Mouse (Mus musculus) heart, embryonic 14.5 days (tissue): ENCODE measurements around the gene Bfsp2. TPM values are rescaled to one million over a fixed set of nuclear protein-coding genes. Genes with fewer than 3 reads are reported as not detected.
A peak's percentile ranks its signal among the peaks of the same experiment; 100 is the strongest.

ENCODE experiments used
- ATAC-seq: fragments of 200-750 bp; cut with Nextera tagmentation; 2 replicates; pipeline ENCODE4 v1.8.0; 2017; ENCODE audit warnings: low read depth, moderate TSS enrichment; ENCODE audit not compliant: insufficient number of reproducible peaks, insufficient read depth, low FRiP score
- H3K27ac ChIP-seq, 2 experiments: fragments of 200-500 bp in 1 of 2; fragments of 300-500 bp in 1 of 2; sonication (generic) in 1 of 2; replicated peaks in 1 of 2; 2 replicates each; pipeline ENCODE4 v1.5.1; 2012 to 2014; ENCODE audit warnings: low read depth in 2 of 2, low read length in 2 of 2, control low read depth in 1 of 2, mild to moderate bottlenecking in 1 of 2, mixed read lengths in 1 of 2; ENCODE audit not compliant: control insufficient read depth in 1 of 2, insufficient read depth in 1 of 2
- H3K27me3 ChIP-seq: fragments of 300-500 bp; sonication (generic); 2 replicates; pipeline ENCODE4 v1.6.1; 2014; ENCODE audit warnings: mild to moderate bottlenecking, low read length, control low read depth; ENCODE audit not compliant: control insufficient read depth, insufficient read depth
- H3K36me3 ChIP-seq: fragments of 300-500 bp; sonication (generic); 2 replicates; pipeline ENCODE4 v1.6.1; 2014; ENCODE audit warnings: mild to moderate bottlenecking, control low read depth, low read length, mixed read lengths; ENCODE audit not compliant: control insufficient read depth, insufficient read depth
- H3K4me1 ChIP-seq, 2 experiments: fragments of 200-500 bp in 1 of 2; fragments of 300-500 bp in 1 of 2; sonication (generic) in 1 of 2; 2 replicates each; pipeline ENCODE4 v1.6.1; 2012 to 2014; ENCODE audit warnings: low read length in 2 of 2, control low read depth in 1 of 2, mixed read lengths in 1 of 2; ENCODE audit not compliant: control insufficient read depth in 2 of 2, insufficient read depth in 2 of 2
- H3K4me2 ChIP-seq: fragments of 300-500 bp; sonication (generic); 2 replicates; pipeline ENCODE4 v1.6.1; 2014; ENCODE audit warnings: mild to moderate bottlenecking, low read length
- H3K4me3 ChIP-seq, 2 experiments: fragments of 200-500 bp in 1 of 2; fragments of 300-500 bp in 1 of 2; sonication (generic) in 1 of 2; 2 replicates each; pipeline ENCODE4 v1.5.1; 2012 to 2014; ENCODE audit warnings: low read length in 2 of 2, mild to moderate bottlenecking in 2 of 2, control low read depth in 1 of 2, low read depth in 1 of 2, moderate library complexity in 1 of 2; ENCODE audit not compliant: control insufficient read depth in 1 of 2, insufficient read depth in 1 of 2
- H3K9ac ChIP-seq: fragments of 300-500 bp; sonication (generic); 2 replicates; pipeline ENCODE4 v1.6.1; 2014; ENCODE audit warnings: mild to moderate bottlenecking, low read length
- H3K9me3 ChIP-seq: fragments of 300-500 bp; sonication (generic); 2 replicates; pipeline ENCODE4 v1.6.1; 2016; ENCODE audit warnings: low read length, control low read depth; ENCODE audit not compliant: control insufficient read depth
- WGBS: fragments of 180-500 bp; shearing (Covaris S2); extraction: QIAGEN DNeasy Blood & Tissue Kit; methylation state at CpG from one replicate; pipeline ENCODE4 v1.1.7; 2014; 5-methylcytosine and 5-hydroxymethylcytosine counted together
- polyA plus RNA-seq: library from polyadenylated mRNA; unstranded; fragments of >200 nt; fragmentation: Nextera tagmentation; extraction: Ambion mirVana; gene quantifications from 2 replicates; pipeline ENCODE4 v1.2.1, GENCODE M21; 2014

Gene Bfsp2
- polyA plus RNA-seq, 1 experiment from 2014 or later: 0.70 TPM

DNA sequence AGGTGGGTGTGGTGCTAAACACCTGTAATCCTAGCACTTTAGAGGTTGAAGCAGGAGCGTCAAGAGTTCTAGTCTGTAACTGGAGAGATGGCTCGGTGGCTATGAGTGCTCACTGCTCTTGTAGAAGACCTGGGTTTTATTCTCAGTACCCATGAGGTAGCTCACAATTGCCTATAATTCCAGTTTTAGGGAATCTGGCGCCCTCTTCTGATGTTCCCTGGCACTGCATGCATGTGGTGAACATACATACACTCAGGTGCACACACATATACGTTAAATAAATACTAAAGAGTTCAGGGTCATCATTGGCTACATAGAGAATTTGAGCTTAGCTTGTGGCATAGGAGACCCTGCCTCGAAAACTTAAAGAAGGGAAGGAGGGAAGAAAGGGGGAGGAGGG lies 35.6 kb downstream of the Bfsp2 start:
- Histone ChIP-seq H3K9me3 (no peaks in the 10 kb centered on the region; the same call in 1 of the 2 replicates), H3K9ac (no peak overlapping the region), H3K27ac (no peak overlapping the region), H3K4me2 (no peak overlapping the region), H3K27me3 (no peaks in the 10 kb centered on the region), H3K36me3 (no peaks in the 10 kb centered on the region), H3K4me3 (no peak overlapping the region), H3K4me1 (peaks cover 23 to 34% of the 10 kb centered on the region in 2 experiments)
- WGBS: 84% methylated on average over 5 of the region's 5 CpGs
- no peak for ATAC-seq

DNA sequence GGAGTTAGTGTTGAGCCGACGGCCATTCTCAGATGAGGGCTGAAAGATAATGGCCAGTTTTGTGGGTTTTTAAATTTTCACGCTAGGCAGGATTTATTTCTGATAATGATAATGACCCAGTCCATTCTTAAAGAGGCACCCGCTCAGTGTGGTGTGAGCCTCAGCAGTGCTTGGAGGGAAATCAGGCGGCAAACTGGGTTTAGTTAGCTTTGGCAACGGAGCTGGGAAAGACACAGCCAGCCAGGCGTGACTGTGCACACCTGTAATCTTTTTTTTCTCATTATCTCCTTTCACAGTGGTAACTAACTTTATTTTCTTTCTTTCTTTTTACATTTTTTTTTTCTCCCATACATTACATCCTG lies 36.4 kb downstream of the Bfsp2 start:
- Histone ChIP-seq H3K27me3 (no peaks in the 10 kb centered on the region), H3K4me2 (no peak overlapping the region), H3K9me3 (no peaks in the 10 kb centered on the region; the same call in 1 of the 2 replicates), H3K27ac (peak overlapping the region; percentile 44 to 59; a peak in 3 of 4 replicates), H3K9ac (peak overlapping the region; percentile 31; the same call in 1 of the 2 replicates), H3K36me3 (no peaks in the 10 kb centered on the region), H3K4me3 (no peak overlapping the region), H3K4me1 (peaks cover 23 to 40% of the 10 kb centered on the region in 2 experiments)
- 57% methylated on average over 7 of the region's 7 CpGs for WGBS
- ATAC-seq: no peak

- WGBS: 39% methylated on average over 13 of the region's 13 CpGs
- H3K9me3 ChIP-seq: no peaks in the 10 kb centered on the region; the same call in 1 of the 2 replicates
- peak overlapping the region; percentile 44 to 59 for H3K27ac ChIP-seq
- H3K4me3 ChIP-seq: no peak overlapping the region
- peak overlapping the region; percentile 31 for H3K9ac ChIP-seq
- no peaks in the 10 kb centered on the region for H3K27me3 ChIP-seq
- H3K36me3 ChIP-seq: no peaks in the 10 kb centered on the region
- no peak for ATAC-seq
- no peak overlapping the region for H3K4me2 ChIP-seq
- H3K4me1 ChIP-seq: peaks cover 28 to 45% of the 10 kb centered on the region in 2 experiments
Observed at GRCm38 (mm10) chr9:103443121-103443823, 36.9 kb downstream of the Bfsp2 start.

- H3K4me1 ChIP-seq: peaks cover 43 to 63% of the 10 kb centered on the region in 2 experiments
- H3K27ac ChIP-seq: peak overlapping the region; percentile 20 to 70; a peak in 3 of 4 replicates
- 15% methylated on average over 3 of the region's 3 CpGs for WGBS
- no peaks in the 10 kb centered on the region; the same call in 1 of the 2 replicates for H3K9me3 ChIP-seq
- H3K36me3 ChIP-seq: no peaks in the 10 kb centered on the region
- ATAC-seq: peak; percentile 14; the same call in 1 of the 2 replicates
- no peaks in the 10 kb centered on the region for H3K27me3 ChIP-seq
- no peak overlapping the region for H3K9ac ChIP-seq
- no peak overlapping the region for H3K4me3 ChIP-seq
- H3K4me2 ChIP-seq: peak overlapping the region; percentile 30
Observed at GRCm38 (mm10) chr9:103440597-103440996, 39.6 kb downstream of the Bfsp2 start.

GRCm38 (mm10) chr9:103437104-103437503 lies 43.1 kb downstream of the Bfsp2 start:
- Histone ChIP-seq H3K27me3 (no peaks in the 10 kb centered on the region), H3K4me3 (no peak overlapping the region), H3K9ac (no peak overlapping the region), H3K27ac (no peak overlapping the region), H3K4me2 (no peak overlapping the region), H3K9me3 (no peaks in the 10 kb centered on the region), H3K4me1 (peaks cover 41 to 70% of the 10 kb centered on the region in 2 experiments), H3K36me3 (no peaks in the 10 kb centered on the region)
- ATAC-seq: no peak
- WGBS: 53% methylated on average over 5 of the region's 5 CpGs

GRCm38 (mm10) chr9:103434116-103434515 lies 46.1 kb downstream of the Bfsp2 start:
- H3K4me3 ChIP-seq: no peak overlapping the region
- H3K9ac ChIP-seq: no peak overlapping the region
- peak; percentile 11; the same call in 1 of the 2 replicates for ATAC-seq
- no peaks in the 10 kb centered on the region for H3K36me3 ChIP-seq
- H3K27me3 ChIP-seq: no peaks in the 10 kb centered on the region
- 47% methylated on average over 4 of the region's 4 CpGs for WGBS
- no peak overlapping the region for H3K4me2 ChIP-seq
- 0 out of 4 replicates have a peak overlapping the region, but pooled peaks of 1 of the 2 experiments have one; percentile 38 for H3K27ac ChIP-seq
- H3K4me1 ChIP-seq: peaks cover 39 to 66% of the 10 kb centered on the region in 2 experiments
- H3K9me3 ChIP-seq: no peaks in the 10 kb centered on the region

- Histone ChIP-seq H3K9me3 (no peaks in the 10 kb centered on the region), H3K4me3 (no peak overlapping the region), H3K27me3 (no peaks in the 10 kb centered on the region), H3K4me1 (peaks cover 25 to 48% of the 10 kb centered on the region in 2 experiments), H3K9ac (peak overlapping the region; percentile 47), H3K27ac (peak overlapping the region; percentile 61 to 66), H3K4me2 (0 out of 2 replicates have a peak overlapping the region, but pooled peaks have one; percentile 7), H3K36me3 (no peaks in the 10 kb centered on the region)
- no peak for ATAC-seq
- WGBS: 22% methylated on average over 13 of the region's 13 CpGs
Observed at GRCm38 (mm10) chr9:103432122-103432778, 48.0 kb downstream of the Bfsp2 start.
